Mouse (Mus musculus): ENCODE measurements around the gene Rnd1. TPM values are rescaled to one million over a fixed set of nuclear protein-coding genes. Genes with fewer than 3 reads are reported as not detected.

Rnd1 gene
- polyA plus RNA-seq, 1 experiment from 2014 or later, result 3.9 TPM

DNA sequence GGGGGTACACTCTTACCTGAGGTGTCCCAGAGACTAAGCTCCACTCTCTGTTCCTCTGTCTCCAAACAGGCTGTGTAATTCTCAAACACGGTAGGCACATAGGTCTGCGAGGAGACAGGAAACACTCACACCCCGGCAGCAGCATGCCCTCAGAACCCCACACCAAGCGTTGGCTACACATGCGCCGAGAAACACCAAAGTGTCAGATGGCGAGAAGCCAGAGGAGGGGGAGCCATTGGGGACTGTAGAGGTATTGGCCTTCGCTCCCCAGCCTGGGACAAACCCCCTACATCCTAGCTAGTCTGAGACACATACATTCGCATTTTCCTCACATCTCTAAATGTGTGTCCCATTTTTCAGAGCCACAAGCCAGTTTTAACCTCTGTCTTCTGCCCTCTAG is 790 bp downstream of the Rnd1 start:
- peak overlapping the region; percentile 48 for H3K4me3 ChIP-seq (replicated peaks)
- H3K9me3 ChIP-seq, result no peaks in the 10 kb centered on the region
- ATAC-seq (ENCODE audit: low FRiP score), result no peak
- peak overlapping the region; percentile 94 for H3K4me2 ChIP-seq
- H3K36me3 ChIP-seq (replicated peaks), result no peaks in the 10 kb centered on the region
- peaks cover 43% of the 10 kb centered on the region for H3K4me1 ChIP-seq
- H3K27me3 ChIP-seq, result peaks cover 64% of the 10 kb centered on the region
- peak overlapping the region; percentile 59 for H3K9ac ChIP-seq
- H3K27ac ChIP-seq, result no peak overlapping the region
- WGBS, result 7% methylated on average over 9 of the region's 9 CpGs

DNA sequence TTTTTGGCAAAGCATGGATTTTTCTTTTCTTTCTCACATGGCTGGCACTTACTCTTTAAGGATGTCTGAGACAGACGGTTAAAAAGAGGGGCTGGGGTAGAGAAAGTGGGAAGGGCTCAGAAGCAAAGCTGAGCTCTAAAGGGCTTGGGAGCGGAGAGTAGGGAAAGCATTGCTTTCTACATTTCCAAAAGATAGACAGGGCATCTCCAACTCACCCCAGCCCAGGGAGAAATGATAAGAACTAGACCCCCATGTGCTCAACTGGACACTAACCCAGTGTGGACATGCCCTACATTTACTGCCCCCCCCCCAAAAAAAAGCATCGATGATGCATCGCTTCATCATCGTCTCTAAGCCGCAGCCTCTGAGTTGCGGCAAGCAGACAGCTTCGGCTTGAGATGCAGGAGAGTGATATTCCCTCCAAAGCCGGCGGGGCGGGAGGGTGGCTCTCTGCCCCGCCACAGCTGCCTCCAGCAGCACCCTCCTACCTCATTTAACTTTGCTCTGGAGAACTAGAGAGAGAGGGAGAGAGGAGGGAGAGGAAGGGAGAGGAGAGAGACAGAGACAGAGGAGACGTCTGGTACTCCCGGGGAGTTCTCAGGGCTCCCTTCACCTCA is 1.5 kb downstream of the Rnd1 start:
- H3K36me3 ChIP-seq (replicated peaks), result no peaks in the 10 kb centered on the region
- no peaks in the 10 kb centered on the region for H3K9me3 ChIP-seq
- peaks cover 43% of the 10 kb centered on the region for H3K4me1 ChIP-seq
- WGBS, result 6% methylated on average over 14 of the region's 14 CpGs
- no peak for ATAC-seq (ENCODE audit: low FRiP score)
- H3K4me2 ChIP-seq, result peak overlapping the region; percentile 94
- H3K4me3 ChIP-seq (replicated peaks), result peak overlapping the region; percentile 48
- H3K27me3 ChIP-seq, result peaks cover 63% of the 10 kb centered on the region
- H3K9ac ChIP-seq, result peak overlapping the region; percentile 59
- H3K27ac ChIP-seq, result peak overlapping the region; percentile 59; the same call in 1 of the 2 replicates

DNA sequence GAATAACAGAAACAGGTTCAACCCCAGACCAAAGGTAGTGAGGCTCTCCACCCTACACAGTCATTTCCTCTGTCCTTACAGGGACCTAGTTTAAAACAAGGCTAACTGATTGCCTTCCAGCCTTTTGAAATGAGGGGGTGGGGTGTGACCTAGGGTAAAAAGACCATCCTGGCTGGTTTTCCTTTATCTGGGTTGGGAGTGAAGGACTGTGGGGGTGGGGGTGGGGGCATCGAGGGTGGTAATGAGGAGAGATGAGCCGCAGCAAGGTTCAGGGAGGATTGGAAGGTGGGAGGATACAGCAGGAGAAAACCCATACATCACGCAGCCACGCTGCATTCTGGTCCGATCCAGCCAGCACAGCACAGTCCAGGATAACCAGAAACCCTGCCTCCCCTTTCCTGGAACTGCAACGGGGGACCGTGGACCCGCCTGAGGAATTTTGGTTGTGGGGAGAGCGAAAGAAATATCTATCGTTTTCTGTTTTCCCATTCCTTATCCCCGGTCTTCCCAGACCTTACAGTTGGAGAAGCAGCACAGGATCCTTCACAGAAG is 2.2 kb downstream of the Rnd1 start:
- H3K4me1 ChIP-seq, result peaks cover 43% of the 10 kb centered on the region
- H3K9me3 ChIP-seq, result no peaks in the 10 kb centered on the region
- 18% methylated on average over 11 of the region's 11 CpGs for WGBS
- H3K9ac ChIP-seq, result peak overlapping the region; percentile 59
- H3K27ac ChIP-seq, result peak overlapping the region; percentile 59; the same call in 1 of the 2 replicates
- peaks cover 68% of the 10 kb centered on the region for H3K27me3 ChIP-seq
- ATAC-seq (ENCODE audit: low FRiP score), result peak; percentile 12; the same call in 1 of the 2 replicates
- H3K4me3 ChIP-seq (replicated peaks), result peak overlapping the region; percentile 48
- H3K36me3 ChIP-seq (replicated peaks), result no peaks in the 10 kb centered on the region
- H3K4me2 ChIP-seq, result peak overlapping the region; percentile 94

DNA sequence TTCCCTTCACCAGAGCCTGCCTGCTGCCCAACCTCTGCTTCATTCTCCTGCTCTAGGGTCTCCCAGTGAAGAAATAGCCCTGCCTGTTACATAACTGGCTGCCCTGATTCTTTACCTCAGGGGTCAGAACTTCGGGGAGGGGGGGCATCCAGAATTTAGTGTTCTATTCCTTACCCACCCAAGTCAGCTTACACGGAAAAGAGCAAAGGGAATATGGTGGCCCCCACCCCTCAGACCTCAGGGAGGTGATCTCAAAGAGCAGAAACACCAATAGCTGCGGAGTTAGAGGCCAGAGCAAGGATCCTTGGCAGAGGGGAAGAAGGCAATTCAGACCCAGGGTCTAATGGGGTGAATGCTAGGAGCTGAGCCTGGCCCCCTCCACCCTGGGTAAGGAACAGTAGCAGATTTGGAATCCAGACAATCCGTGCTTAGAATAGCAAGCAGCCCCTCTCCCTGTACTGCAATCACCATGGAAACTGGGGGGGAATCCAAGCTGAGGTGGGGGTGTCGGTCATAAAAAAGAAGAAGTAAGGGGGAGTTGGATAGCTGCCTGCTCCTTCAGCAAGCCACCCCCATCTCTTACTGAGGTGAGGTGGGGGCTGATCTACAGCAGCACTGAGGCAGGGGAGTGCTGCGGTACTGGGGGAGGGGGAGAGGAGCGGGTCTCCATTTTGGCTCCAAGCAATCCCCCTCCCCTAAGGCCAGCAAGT is 2.8 kb downstream of the Rnd1 start:
- Histone ChIP-seq H3K27me3 (peaks cover 63% of the 10 kb centered on the region), H3K4me2 (peak overlapping the region; percentile 94), H3K4me3 (replicated peaks) (peak overlapping the region; percentile 48), H3K9ac (peak overlapping the region; percentile 59), H3K36me3 (replicated peaks) (no peaks in the 10 kb centered on the region), H3K27ac (peak overlapping the region; percentile 54; the same call in 1 of the 2 replicates), H3K4me1 (peaks cover 43% of the 10 kb centered on the region), H3K9me3 (no peaks in the 10 kb centered on the region)
- WGBS, result 19% methylated on average over 7 of the region's 7 CpGs
- peak; percentile 71 for ATAC-seq (ENCODE audit: low FRiP score)

DNA sequence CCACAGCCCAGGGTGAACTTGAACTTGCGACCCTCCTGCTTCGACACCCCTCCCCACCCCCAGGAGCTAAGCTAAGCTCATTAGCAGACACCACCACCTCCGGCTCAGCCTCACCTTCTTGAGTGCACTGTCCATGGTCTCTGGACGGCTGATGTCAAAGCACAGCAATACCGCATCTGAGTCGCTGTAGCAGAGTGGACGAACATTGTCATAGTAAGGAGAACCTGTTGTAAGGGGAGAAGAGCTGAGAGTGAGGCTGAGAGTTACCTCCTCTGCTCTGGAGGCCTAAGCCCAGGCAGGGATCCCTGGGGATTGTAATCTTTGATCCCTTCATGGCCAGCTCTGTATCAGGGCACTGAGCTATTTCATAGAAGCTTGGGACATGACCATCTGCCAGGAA is 3.5 kb downstream of the Rnd1 start:
- 85% methylated on average over 7 of the region's 7 CpGs for WGBS
- H3K27ac ChIP-seq, result no peak overlapping the region
- H3K27me3 ChIP-seq, result peaks cover 56% of the 10 kb centered on the region
- no peaks in the 10 kb centered on the region for H3K36me3 ChIP-seq (replicated peaks)
- ATAC-seq (ENCODE audit: low FRiP score), result no peak
- H3K4me2 ChIP-seq, result peak overlapping the region; percentile 94; the same call in 1 of the 2 replicates
- peaks cover 43% of the 10 kb centered on the region for H3K4me1 ChIP-seq
- H3K4me3 ChIP-seq (replicated peaks), result no peak overlapping the region
- peak overlapping the region; percentile 59; the same call in 1 of the 2 replicates for H3K9ac ChIP-seq
- H3K9me3 ChIP-seq, result no peaks in the 10 kb centered on the region

DNA sequence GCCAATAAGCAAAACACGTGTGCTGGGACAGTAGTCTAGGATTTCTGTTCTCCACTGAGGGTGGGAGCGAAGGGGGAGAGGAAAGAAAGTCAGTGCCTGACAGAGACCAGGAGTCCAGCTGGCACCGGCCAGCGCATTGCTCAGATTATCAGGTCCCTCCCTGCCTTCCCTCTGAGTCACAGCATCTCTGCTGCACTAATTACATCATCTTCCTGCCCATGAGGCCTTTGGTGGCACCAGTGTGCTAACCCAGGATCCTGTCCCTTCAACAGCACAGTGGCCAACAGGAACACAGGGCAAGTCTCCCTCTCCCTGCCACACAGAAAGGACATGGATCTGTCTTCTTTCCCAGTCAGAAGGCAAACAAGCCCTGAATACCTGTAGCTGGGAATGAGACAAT is 4.7 kb downstream of the Rnd1 start:
- Histone ChIP-seq H3K9ac (no peak overlapping the region), H3K4me1 (peaks cover 38% of the 10 kb centered on the region), H3K9me3 (no peaks in the 10 kb centered on the region), H3K4me3 (replicated peaks) (no peak overlapping the region), H3K27ac (no peak overlapping the region), H3K4me2 (no peak overlapping the region), H3K27me3 (peaks cover 47% of the 10 kb centered on the region), H3K36me3 (replicated peaks) (no peaks in the 10 kb centered on the region)
- ATAC-seq (ENCODE audit: low FRiP score), result no peak
- 73% methylated on average over 4 of the region's 4 CpGs for WGBS

DNA sequence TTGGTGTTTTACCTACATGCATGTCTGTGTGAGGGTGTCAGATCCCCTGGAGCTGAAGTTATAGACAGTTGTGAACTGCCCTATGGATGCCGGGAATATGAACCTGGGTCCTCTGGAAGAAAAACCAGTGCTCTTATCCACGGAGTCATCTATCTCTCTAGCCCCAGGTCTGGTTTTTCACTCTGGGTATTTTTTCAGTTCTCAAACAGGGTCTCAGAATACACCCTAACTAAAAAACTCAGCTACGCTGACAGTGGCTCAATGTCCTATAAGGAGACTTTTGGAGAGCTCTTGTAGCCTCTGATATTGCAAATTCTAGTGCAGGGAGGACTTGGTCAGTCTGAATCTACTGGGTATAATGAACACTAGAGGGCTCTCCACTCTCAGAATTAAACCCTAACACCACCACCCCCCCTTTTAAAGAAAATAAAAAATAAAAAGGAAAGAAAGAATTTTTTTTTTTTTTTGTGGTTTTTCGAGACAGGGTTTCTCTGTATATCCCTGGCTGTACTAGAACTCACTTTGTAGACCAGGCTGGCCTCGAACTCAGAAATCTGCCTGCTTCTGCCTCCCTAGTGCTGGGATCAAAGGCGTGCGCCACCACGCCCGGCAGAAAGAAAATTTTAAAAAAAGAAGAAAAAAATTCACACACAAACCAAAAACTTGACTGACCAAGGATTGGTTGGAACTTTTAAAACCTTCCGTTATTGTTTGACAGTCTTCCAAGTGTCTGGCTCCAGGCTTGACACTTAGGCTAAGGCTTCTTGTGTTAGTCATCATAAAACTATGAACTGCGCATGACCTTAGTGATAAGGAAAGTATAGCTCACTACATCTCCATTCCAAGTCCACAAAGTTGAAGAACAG is 13.0 kb downstream of the Rnd1 start:
- Histone ChIP-seq H3K36me3 (replicated peaks) (peaks cover 8% of the 10 kb centered on the region; the same call in 1 of the 2 replicates), H3K9ac (no peak overlapping the region), H3K4me2 (no peak overlapping the region), H3K27me3 (no peaks in the 10 kb centered on the region), H3K4me1 (peaks cover 12% of the 10 kb centered on the region), H3K27ac (no peak overlapping the region), H3K9me3 (no peaks in the 10 kb centered on the region), H3K4me3 (replicated peaks) (no peak overlapping the region)
- no peak for ATAC-seq (ENCODE audit: low FRiP score)
- 81% methylated on average over 11 of the region's 11 CpGs for WGBS

DNA sequence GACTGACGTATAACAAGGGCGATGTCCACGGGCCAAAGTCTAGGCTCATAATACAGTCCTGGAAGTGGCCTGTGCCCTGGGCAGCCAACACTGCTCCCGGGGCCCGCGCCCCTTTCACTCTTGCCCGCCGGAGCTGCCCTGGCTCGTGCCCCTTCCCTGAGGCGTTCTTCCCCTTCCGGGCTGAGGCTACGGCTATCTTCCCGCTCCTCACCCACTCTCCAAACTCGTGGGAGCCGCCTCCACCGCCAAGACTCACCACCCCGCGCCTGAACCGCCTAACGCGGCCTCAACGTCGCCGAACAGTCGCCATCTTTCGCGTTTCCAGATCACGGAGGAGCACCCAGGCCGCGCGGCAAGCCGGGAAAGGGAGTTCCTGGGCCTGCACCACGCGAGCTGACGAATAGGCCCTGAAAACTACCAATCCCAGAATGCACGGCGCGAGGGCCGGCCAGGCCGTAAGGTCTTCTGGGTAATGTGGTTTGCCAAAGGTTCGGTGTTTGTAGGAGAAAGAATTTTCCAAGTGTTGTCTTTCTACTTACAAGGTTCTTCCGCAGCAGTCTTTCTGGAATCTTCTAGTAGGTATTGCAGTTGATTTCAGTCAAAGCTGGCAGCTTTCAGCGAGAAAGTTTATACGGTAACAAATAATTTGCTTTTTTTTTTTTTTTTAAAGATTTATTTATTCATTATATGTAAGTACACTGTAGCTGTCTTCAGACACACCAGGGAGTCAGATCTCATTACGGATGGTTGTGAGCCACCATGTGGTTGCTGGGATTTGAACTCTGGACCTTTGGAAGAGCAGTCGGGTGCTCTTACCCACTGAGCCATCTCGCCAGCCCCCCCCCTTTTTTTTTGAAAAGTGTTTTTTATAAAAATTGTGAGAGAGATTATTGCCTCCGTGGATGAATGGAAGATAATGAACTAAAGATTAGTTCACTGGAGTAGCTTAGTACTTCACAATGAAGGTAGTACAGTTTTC is 14.4 kb downstream of the Rnd1 start, which contains the start of gene Ddx23:
Ddx23 (minus strand) TSS at position 328 of the 979 bp plus-strand sequence.
- no peaks in the 10 kb centered on the region for H3K9me3 ChIP-seq
- H3K4me1 ChIP-seq, result peaks cover 12% of the 10 kb centered on the region
- H3K36me3 ChIP-seq (replicated peaks), result peaks cover 21% of the 10 kb centered on the region
- H3K27me3 ChIP-seq, result no peaks in the 10 kb centered on the region
- WGBS, result 4% methylated on average over 48 of the region's 48 CpGs
- peak; percentile 94 for ATAC-seq (ENCODE audit: low FRiP score)
- peak within 1 kb of the TSS; percentile 87 for H3K9ac ChIP-seq
- peak within 1 kb of the TSS; percentile 85 for H3K4me2 ChIP-seq
- H3K27ac ChIP-seq, result peak within 1 kb of the TSS; percentile 85
- peak within 1 kb of the TSS; percentile 92 for H3K4me3 ChIP-seq (replicated peaks)

DNA sequence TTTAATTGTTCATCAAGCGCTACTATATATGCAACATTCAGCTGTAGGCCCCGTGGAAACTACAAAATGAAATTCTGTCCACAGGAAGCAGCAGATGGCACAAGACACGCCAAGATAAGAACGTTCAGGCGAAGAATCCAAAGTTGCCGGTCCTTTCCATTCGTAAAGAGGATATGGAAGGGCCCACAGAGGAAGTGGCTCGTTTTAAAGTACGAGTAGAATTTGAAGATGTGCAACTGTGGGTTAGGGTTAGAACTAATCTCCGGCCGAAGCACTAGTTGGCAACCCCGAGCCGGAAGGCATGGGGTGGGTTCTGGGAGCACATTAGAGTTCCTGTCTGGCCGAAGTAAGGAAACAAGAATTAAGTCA is 15.1 kb downstream of the Rnd1 start:
- 2% methylated on average over 14 of the region's 14 CpGs for WGBS
- no peaks in the 10 kb centered on the region for H3K27me3 ChIP-seq

DNA sequence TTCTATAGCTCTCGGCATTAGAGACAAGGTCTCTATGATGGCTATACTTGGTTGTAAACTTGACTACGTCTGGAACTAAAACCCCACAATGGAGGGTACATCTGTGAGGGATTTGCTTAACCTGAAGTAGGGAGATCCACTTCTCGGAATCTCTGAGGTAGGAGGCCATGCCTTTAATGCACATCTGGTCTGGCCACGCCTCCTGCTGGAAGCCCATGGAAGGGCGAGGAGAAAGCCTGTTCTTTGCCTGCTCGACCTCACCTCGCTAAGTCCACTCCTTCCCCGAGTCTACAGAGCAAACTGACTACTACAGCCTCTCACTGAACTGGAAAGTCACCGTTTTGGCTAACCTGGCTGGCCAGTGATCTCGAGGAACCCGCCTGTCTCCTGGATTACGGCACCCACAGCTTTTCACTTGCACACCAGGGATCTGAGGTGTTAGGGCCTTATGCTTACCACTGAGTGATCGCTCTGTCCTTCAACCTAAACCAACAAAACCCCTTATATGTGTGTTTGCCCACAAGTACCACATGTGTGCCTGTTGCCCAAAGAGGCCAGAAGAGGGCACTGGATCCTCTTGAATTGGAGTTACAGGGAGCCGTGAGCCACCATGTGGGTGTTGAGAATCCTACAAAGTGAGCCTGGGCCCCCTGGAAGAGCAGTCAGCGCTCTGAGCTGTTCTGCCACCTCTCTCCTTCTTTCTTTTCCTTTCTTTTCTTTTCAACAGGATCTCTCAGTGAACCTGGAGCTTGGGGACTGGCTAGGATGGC is 20.1 kb downstream of the Rnd1 start:
- H3K4me1 ChIP-seq, result peaks cover 12% of the 10 kb centered on the region
- no peak overlapping the region for H3K9ac ChIP-seq
- no peaks in the 10 kb centered on the region for H3K27me3 ChIP-seq
- H3K4me2 ChIP-seq, result no peak overlapping the region
- no peaks in the 10 kb centered on the region for H3K9me3 ChIP-seq
- WGBS, result 85% methylated on average over 15 of the region's 15 CpGs
- H3K36me3 ChIP-seq (replicated peaks), result peaks cover 76% of the 10 kb centered on the region
- H3K4me3 ChIP-seq (replicated peaks), result no peak overlapping the region
- no peak overlapping the region for H3K27ac ChIP-seq
- ATAC-seq (ENCODE audit: low FRiP score), result no peak

More for the DNA sequence above, 15.1 kb downstream of the Rnd1 start:
- H3K4me1 ChIP-seq, result peaks cover 12% of the 10 kb centered on the region
- H3K9ac ChIP-seq, result peak overlapping the region; percentile 87
- ATAC-seq (ENCODE audit: low FRiP score), result no peak
- H3K4me2 ChIP-seq, result peak overlapping the region; percentile 85
- peak overlapping the region; percentile 85 for H3K27ac ChIP-seq
- H3K4me3 ChIP-seq (replicated peaks), result peak overlapping the region; percentile 92
- peaks cover 28% of the 10 kb centered on the region for H3K36me3 ChIP-seq (replicated peaks)
- H3K9me3 ChIP-seq, result no peaks in the 10 kb centered on the region
